Mouse (Mus musculus) subcutaneous adipose tissue, adult 2 months (tissue): ENCODE measurements around the gene Sstr3. TPM values are rescaled to one million over a fixed set of nuclear protein-coding genes. Genes with fewer than 3 reads are reported as not detected.

Experiments
- polyA plus RNA-seq: library from polyadenylated mRNA; depleted of rRNA; stranded (reverse); fragments of >200 nt; gene quantifications from 2 replicates; pipeline ENCODE4 v1.2.3, GENCODE M21; 2012; ENCODE audit warnings: low replicate concordance; rRNA removed

The Sstr3 gene
- 0.09 TPM in 1 of 2 replicates, not detected in the other for polyA plus RNA-seq

DNA sequence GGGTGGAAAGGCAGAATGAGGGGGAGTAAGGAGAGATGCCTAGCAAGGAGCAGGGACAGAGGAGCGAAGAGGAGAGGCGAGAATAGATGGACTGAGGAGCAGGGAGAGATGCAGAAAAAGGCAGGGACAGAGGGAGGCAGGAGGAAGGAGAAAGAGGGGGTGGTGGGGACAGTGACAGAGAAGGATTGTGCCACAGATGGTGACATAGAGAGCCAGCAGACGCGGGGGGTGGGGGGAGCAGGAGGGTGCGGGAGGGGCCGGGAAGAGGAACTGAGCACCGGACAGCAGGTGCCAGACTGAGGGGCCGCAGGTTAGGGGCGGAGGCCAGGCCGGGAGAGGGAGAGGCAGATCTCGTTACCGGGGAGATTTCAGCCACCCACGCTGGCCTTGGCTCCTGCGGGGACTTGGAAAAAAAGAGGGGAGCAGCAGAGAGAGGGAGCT is at the start of gene Sstr3:
Gene Sstr3, minus strand, starts transcription at position 125 of the 441 bp plus-strand sequence.

DNA sequence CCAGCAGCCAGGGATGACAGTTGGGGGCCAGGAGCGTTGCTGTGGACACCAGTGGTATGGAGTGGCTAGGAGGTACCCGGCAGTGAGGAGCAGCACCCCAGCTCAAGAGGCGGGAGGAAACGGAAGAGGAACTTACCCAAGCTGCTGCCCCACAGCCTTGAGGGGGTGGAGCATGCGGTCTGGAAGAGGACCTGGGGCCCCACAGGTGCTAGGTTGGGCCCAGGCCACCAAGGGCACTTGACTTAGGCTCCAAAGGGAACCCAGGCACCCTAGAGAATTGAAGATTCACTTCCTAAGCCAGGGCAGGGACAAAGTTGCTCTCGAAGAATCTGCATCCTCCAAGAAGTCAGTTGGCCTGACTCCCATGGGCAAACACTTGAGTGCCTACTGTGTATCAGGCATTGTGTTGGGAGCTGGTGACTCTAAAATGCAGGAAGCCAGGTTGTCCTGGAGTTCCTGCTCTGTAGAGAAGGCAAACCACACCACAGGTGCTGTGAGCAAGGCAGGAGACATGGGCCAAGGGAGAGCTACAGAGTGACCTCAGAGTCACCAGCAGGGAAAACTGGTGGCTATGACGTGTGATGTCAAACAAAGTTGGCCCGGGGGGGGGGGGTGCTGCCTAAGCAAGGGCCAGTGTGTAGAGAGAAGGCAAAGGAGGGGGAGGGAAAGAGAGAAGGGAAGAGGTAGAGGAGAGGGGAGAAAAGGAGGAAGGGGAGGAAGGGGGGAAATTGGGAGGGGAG is 28.3 kb upstream of the Sstr3 start, which contains the start of gene Rac2:
Gene Rac2, minus strand, starts transcription at position 126 of the 740 bp plus-strand sequence.

DNA sequence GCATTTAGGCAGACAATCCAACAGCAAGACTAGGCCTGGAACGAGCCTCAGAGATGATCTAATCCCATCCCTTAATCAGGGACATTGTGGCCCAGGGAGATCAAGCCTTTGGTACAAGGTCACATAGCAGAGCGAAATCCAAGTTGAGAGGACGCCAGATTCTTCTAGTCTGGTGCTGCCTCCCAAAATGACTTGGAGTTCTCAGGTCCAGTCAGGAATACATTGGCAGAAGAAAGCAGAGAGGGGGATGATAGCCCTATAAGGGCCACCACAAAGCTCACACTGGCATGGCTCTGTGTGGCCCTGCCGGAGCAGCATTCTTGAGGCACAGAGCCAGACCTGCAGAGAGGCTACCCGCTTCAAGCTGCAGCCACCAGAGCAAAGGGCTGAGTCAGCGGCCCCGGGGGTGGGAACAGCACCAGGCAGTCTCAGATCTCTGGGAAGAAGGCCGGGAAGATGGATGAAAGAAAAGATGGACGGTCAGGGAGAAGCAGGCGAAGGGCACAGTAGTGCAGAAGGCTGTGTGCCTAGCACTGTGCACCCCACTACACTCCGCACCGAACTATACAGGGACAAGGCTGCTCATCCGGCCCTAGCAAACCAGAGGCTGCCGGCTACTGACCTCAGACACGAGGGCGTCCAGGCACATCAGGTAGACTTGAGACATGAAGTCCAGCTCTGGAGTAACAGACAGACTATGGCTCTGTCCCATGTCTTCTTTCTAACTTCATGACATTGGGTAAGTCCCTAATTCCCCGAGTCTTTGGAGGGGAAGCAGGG is 13.6 kb downstream of the Sstr3 start, which contains the start of gene C1qtnf6:
Gene C1qtnf6, minus strand, starts transcription at position 746 of the 780 bp plus-strand sequence.

DNA sequence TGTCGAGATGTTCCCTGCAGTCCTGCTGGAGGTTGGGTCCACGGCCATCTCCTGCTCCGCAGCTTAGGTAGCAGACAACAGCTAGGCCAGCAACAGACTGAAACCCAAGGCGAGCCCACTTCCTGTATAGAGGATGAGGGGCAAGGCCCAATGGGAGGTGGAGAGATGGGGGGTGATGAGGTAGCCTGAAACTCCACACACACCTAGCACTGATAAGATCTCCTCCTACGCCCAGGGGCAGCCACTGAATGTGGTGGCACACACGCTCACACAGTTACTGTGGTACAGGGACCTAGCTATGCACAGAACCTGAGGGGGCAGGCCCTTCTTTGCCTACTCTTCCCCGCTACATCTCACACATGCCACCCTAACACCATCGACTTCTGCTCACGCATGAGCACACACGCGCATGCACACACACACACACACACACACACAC is 49.5 kb downstream of the Sstr3 start, which contains the start of gene Il2rb:
Gene Il2rb, minus strand, starts transcription at position 304 of the 439 bp plus-strand sequence.

Other genes with a start within 250 kb of the Sstr3 start
- 12.3 and 14.8 TPM in 2 replicates for gene Csf2rb2, start 239.0 kb downstream of the Sstr3 start, polyA plus RNA-seq
- 26.1 and 46.1 TPM in 2 replicates for gene Csf2rb, start 218.9 kb downstream of the Sstr3 start, polyA plus RNA-seq
- gene Tex33, start 148.8 kb downstream of the Sstr3 start, polyA plus RNA-seq = not detected in 2 replicates
- 43.8 and 76.3 TPM in 2 replicates for gene Tst, start 138.8 kb downstream of the Sstr3 start, polyA plus RNA-seq
- 126 and 164 TPM in 2 replicates for gene Mpst, start 138.3 kb downstream of the Sstr3 start, polyA plus RNA-seq
- gene Kctd17, start 116.1 kb downstream of the Sstr3 start, polyA plus RNA-seq = 294 and 304 TPM in 2 replicates
- gene Tmprss6, start 76.1 kb downstream of the Sstr3 start, polyA plus RNA-seq = 1.2 and 3.9 TPM in 2 replicates
- 4.6 and 26.4 TPM in 2 replicates for gene Il2rb, start 49.4 kb downstream of the Sstr3 start, polyA plus RNA-seq
- gene C1qtnf6, start 13.3 kb downstream of the Sstr3 start, polyA plus RNA-seq = 46.2 and 80.3 TPM in 2 replicates
- gene Rac2, start 28.1 kb upstream of the Sstr3 start, polyA plus RNA-seq = 28.5 and 94.6 TPM in 2 replicates
- gene Cyth4, start 52.4 kb upstream of the Sstr3 start, polyA plus RNA-seq = 32.4 and 50.0 TPM in 2 replicates
- 0.05 TPM in 1 of 2 replicates, not detected in the other for gene Elfn2, start 174.1 kb upstream of the Sstr3 start, polyA plus RNA-seq
- 87.2 and 261 TPM in 2 replicates for gene Mfng, start 228.8 kb upstream of the Sstr3 start, polyA plus RNA-seq